Mouse (Mus musculus) frontal cortex, postnatal 25 days (tissue): ENCODE data around the gene Tmed6.
"Not testable (repeated sequence)": the region's sequence is repeated elsewhere in the genome, so short reads cannot be mapped to it uniquely, and the experiment has no call there.

ENCODE experiments used
- DNase-seq, 2 experiments: peaks; one replicate each; pipeline ENCODE4 v3.0.0; 2022; ENCODE audit warnings: low spot score in 2 of 2

Gene Tmed6

DNA sequence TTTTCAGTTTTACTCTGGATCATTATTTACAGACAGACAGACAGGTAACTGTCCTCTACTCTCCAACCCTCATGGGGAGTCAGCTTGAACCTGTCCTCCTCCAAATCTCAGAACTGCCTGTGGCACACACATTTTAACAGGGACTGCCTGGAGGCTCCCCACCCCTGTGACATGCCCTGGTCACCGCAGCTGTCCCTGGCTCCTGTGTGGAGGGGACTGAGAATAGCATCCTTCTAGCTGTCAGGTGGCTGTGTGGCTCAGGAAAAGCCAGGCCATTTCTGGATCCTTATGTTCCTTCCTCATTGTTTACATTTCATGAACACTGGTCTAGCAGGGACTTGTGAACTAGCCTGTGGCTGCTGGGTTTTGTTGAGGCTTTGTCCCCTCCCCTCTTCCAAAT lies 8.7 kb upstream of the Tmed6 start:
- DNase-seq, result no peak

DNA sequence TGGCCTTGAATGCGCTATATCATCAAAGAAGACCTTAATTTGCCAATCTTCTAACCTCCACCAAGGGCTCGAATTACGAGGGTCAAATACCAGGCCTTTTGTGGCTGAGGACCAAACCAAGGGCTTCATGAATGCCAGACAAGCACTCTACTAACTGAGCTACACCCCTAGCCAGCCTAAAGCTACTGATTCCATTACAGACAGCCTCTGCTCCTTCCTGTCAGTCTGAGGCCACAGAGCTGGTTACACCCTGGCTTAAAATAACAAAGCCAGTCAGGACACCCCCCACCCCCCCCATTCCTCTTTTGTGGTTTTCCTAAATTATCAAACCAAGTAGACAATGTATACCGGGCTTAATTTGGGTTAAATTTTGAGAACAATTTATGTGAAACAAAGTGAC lies 8.3 kb upstream of the Tmed6 start:
- DNase-seq, result no peak

DNA sequence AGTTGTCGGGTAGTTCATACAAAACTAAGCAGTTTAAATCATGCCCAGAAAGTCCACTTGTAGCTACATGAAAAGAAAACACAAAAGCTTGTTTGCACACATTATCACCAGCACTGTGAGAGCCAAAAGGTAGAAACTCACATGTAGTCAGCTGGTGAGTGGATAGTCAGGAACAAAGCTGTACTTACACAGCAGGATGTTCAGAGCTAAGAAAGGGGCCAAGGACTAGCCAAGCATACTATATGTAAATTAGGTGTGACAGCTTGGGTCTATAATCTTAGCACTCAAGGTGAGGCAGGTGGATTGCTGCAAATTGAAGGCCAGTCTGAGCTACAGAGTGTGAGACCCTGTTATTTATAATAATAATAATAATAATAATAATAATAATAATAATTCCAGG lies 2.8 kb downstream of the Tmed6 start:
- DNase-seq, result no peak

DNA sequence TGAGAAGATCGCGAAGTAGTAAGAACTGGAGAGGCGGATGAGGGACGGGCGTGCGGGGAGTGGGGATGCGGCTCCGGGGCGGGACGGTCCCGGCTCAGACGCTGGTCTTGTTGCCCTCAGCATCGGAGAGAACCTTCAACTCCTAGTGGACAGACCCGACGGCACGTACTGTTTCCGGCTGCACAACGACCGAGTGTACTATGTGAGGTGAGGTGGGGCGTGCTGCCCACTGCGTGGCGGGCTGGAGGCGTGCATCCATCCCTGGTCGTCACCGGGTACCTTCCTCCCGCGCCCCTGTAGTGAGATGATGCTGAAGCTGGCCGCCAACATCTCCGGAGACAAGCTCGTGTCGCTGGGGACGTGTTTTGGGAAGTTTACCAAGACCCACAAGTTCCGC lies 8.5 kb downstream of the Tmed6 start:
- DNase-seq, result no peak

DNA sequence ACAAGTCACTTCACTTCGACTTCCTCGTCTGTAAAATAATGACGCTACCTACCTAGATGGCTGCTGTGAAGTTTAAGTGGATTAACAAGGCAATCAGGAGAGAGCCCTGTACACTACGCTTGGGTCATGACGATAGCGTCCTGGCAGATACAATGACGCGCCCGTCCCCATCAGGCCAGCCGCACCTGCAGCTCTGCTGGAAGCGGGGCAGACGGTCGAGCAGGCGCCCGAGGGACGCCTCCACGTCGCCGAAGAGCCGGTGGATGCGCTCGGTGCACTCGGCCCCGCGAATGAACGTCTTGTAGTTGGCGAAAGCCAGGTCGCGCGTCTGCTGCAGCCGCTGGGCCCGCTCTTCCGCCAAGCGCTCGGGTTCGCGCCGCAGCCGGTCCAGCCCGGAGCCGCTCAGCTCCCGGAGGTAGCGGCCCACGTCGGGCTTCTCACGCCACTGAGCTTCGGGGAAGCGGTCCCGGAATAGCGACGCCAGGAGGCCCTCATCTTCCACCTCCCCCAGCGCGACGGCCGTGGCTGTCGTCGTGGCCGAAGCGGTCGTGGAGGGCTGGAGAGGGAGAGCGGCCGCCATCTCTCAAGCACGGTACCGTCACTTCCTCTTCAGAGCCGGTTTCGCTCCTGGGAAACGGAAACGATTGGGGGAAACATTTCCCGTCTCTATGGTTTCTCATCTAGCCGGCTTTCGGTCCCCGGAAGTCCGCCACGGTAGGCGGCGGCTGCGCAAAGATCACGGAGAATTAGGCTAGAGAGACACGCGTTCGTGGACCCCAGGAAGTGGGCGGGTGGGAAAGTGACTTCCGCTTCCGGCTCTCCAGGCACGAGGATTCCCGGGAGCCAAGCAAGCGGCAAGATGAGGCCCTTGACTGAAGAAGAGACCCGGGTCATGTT lies 9.1 kb downstream of the Tmed6 start, which contains the start of the genes Cog8 and Nip7:
TSS of gene Cog8 (minus strand) at position 614 of the 897 bp plus-strand sequence.
TSS of gene Nip7 (plus strand) at position 802 of the 897 bp plus-strand sequence.
- DNase-seq, result peak; percentile 89 to 96

DNA sequence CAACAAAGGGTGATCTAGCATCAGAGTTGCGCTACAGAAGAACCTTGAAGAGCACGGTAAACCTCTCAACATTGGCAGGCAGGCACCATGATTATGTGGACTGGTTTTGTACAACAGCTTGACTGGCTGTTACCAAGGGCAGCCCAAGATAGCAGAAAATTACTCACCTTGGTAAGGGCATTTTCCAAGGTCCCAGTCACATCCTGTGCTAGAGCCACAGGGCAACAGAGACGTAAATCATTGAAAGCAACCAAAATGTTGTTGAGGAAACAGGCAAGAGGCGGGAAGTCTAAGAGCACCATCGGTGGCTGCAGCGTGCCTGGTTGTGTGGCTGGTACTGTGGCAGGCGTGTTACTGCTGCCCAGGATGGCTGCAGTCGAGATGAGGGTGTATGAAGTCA lies 13.4 kb downstream of the Tmed6 start:
- no peak for DNase-seq

DNA sequence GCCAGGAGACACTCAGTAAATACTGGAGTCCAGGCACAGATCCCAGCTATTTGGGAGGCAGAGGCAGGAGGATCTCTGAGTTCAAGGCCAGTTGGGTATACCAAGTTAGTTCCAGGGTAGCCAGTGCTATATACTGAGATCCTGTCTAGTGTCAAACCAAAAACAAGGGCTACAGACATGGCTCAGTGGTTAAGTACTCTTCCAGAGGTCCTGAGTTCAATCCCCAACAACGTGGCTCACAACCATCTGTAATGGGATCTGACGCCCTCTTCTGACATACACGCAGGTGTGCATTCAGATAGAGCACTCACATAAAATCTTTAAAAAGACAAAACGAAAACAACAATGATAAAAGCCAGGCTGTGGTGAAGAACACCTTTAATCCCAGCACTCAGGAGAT lies 16.0 kb downstream of the Tmed6 start:
- DNase-seq, result no peak

DNA sequence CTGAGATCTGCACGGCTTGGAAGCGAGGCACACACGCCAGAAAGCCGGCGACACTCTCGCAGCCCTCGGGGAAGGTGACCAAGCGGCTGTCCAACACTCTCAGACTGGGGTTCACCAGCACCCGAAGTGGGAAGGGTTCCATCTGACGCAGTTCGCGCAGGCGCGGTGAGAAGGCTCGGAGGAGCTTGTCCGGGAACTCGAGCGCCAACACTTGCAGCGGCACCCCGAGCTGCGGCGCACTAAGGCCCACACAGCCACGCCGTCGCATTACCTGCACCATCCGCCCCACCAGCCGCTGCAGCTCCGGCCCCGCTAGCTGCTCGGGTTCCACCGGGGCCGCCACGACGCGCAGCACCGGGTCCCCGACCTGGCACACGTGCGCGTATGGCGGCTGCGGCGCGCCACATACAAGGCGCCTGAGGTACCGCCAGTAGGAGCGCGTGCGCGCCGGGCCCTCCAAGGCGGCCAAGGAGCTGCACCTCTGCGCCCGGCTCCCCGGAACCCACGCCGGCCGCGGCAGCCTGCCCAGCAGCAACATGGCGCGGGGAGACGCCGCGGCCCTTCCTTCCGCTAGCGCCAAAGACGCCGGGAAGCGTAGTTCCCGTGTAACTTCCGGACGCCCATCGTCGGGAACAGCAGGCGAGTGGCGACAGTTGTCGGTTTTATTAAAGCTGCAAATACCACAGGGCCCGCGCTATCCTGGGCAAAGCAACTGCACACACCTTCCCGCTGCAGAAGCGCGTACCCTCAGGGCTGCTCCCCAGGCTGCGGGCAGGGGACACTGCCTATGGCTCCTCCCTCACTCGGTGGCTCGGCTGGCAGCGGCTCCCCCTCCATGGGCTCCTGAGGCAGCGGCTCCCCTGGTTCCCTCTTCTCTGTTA lies 17.1 kb downstream of the Tmed6 start, which contains the start of gene Pdf:
TSS of gene Pdf (minus strand) at position 554 of the 881 bp plus-strand sequence.
- peak; percentile 74 to 76 for DNase-seq

DNA sequence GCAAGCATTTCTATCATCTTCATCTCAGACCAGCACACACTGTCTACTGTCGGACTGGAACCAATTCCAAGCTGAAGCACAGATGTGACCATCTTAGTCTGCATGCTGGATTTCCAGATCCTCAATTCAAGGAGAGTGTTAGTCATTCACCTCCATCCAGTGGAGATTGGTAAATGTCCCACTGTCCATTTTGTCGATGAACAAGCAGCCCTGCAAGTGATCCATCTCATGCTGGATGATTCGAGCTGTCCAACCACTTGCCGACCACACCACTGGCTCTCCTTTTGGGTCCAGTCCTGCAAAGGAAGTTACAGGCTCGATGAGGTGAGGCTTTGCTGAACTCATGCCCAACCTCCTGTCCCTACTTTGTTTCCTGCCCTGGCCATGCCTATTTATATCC lies 18.5 kb downstream of the Tmed6 start:
- no peak for DNase-seq

DNA sequence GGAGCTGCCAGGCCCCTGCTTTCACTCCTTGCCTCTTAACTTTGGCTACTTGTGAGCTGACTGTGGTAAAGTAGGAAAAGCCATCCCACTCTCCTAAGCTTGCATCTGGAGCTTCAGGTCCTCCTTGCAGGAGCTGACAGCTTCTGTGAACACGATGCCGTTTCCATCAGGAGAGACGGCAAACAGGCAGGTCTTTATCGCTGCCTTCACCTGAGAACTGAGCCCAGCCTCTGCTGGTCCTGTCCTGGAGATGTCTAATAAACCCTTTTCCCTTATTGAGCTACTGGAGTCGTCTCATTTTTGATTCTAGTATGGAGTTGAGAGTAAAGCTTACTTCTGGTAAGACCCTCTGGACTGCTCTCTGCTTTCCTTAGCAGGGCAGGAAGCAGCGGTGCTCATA lies 20.0 kb downstream of the Tmed6 start:
- no peak for DNase-seq

DNA sequence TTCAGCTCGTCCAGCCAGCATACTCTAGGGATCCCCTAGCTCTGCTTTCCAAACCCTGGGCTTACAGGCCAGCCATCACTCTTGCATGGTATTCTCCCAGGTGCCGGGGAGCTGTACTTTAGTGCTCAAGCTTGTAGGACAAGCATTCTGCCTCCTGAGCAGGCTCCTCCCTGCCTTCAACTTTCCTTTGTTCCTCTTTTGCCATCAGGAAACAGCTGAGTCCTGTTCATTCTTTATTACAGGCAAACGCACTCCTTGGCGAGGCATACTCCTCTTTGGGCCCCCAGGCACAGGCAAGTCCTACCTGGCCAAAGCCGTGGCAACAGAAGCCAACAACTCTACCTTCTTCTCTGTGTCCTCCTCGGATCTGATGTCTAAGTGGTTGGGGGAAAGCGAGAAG lies 24.8 kb downstream of the Tmed6 start:
- no peak for DNase-seq

DNA sequence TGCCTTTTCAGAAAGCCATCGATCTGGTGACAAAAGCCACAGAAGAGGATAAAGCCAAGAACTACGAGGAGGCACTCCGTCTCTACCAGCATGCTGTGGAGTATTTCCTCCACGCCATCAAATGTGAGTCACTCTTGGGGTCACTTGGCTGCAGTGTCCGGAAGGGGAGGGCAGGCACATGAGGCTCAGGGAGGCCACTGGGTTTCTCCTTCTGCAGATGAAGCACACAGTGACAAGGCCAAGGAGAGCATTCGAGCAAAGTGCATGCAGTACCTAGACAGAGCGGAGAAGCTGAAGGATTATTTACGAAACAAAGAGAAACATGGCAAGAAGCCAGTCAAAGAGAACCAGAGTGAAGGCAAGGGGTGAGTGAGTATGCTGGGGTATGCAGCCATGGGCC lies 28.8 kb downstream of the Tmed6 start:
- no peak for DNase-seq

DNA sequence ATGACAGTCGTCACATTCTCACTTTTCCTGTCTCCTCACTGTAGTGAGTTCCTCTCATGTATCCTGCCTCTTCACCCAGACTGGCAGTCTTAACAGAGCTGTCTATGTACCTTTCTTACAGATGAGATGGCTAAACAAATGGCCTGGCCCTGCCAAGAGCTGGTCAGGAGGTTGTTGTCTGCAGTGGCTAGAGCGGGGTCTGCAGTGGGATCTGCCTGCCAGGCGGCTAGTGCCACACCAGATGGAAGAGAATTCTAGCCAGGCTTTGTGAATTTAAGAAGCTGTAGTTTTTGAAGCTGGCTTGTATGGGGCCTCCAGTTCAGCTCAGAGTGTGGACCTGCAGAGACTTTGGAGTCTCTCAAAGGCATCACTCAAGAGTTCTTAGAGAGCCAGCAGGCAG lies 29.8 kb downstream of the Tmed6 start:
- DNase-seq, result no peak

DNA sequence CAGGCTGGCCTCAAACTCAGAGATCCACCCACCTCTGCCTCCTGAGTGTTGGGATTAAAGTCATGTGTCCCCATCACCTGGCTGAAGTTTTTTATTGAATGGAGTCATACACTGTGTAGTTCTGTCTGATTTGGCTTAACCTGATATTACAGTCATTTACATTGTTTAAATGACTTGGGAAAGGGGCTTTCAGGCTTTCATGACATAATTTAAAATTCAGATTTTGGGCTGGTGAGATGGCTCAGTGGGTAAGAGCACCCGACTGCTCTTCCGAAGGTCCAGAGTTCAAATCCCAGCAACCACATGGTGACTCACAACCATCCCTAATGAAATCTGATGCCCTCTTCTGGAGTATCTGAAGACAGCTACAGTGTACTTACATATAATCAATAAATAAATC lies 31.8 kb downstream of the Tmed6 start:
- DNase-seq, result not testable (repeated sequence)

DNA sequence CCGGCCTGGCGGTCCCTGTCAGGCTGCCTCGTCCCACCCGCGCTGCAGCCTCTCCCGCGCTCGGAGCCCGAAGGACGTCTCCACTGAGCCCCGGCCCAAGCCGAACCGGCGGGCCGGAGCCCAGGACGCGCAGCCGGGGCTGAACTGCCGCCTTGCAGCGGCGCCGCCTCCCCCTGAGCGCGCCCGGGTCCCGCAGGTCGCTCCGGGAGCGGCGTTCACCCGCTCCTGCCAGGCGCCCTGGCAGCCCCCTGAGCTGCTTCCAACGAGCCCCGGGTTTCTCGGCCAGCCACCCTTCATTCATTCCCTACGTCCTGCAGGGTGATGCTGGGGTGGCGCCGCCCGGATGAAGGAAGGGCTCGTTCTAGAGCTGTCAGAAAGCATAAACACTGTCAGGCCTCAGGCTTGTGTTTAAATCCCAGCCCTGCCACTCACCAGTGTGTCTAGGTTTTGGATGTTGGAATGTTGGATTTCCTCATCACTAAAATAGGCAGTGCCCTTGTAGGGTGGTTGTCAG lies 33.8 kb downstream of the Tmed6 start:
- DNase-seq, result no peak

DNA sequence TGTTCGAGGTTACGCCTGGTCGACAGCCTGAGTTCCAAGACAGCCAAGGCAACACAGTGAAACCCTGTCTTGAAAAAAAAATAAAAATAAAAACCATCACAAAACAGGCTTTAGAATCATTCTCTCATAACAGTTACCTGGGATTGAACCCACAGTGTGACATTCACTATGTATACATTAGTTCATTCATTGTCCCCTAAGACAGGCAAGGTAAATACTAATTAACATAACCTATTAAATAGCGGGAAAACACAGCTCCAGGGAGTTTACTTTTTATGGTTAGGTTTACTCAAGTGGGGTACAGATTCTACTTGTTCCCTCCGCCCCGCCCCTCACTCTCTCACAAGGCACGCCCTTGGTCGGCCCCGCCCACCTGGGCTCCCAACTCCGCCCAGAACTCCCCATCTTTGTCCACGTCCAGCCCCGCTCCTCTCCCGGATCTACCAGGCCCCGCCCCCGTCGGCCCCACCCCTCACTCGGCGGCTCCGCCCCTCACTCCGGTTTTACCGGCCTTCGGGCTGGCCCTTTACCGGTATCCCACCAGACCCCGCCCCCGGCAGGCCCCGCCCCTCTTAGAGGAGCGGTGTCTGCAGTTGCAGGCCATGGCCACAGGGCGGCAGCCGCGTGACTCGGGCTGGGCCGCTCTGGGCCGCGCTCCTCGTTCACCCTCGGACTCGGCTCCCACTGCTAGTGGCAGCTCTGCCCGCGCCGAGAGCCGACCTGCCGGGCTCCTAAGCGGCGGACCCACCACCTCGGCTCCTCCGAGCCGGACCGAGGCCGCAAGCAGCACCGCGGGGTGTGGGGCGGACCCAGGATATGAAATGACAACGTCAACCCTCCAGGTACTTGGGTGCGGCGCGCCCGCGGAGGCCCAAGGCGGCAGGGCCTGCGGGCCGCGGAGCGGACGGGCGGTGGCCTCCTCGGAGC lies 34.5 kb downstream of the Tmed6 start, which contains the start of gene Vps4a:
TSS of gene Vps4a (plus strand) at position 573 of the 927 bp plus-strand sequence.
- DNase-seq, result peak; percentile 84 to 92

DNA sequence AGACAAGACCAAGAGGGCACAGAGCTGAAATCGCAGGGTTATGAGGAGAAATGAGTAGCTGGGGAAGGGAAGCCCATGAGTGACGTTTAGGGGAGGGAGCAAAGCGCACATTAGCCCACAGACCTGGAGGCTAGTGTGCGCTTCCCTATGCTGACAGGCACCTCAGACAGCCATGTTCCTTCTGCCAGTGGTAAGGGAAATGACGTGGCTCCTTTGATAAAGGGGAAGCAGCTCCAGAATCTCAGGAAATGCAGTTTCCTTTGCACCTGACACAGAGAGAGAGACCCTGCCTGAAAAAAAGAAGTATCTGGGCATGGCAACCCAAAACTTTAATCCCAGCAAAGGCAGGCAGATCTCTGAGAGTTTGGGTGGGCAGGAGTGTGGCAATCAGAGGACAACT lies 35.4 kb downstream of the Tmed6 start:
- DNase-seq, result no peak

DNA sequence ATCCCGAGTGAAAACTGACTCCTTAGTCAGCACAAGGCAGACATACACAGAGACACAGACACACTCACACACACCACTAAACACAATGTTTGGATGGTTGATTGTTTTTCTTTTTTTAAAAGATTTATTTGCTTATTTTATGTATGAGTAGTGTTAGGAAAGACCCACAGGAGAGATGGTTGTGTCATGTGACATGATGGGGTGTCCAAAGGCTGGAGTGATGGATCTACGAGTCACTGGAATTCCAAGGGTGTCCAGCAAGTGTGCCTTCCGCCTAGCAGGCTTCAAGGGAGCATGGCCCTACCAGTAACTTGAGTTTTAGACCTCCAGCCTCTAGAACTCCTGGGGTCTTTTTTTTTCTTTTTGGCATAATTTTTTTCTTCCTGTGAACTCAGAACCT lies 36.1 kb downstream of the Tmed6 start:
- DNase-seq, result no peak

DNA sequence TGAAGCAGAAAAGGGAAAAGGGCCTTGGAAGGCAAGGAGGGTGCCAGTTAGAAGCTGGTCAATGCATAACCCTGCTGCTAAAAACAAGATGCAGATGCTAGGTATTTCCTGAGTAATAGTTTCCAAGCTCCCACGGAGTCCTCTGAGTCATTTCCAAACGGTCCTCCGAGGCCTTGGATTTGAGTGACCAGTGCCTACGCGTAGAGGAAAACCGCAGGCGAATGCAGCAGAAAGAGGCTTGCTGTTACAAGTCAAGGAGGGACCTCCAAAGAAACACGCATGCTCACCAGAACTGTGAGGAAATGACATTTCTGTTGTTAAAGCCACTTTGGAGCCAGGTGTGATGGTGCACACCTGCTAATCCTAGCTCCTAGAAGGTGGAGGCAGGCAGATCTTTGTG lies 42.0 kb downstream of the Tmed6 start:
- DNase-seq, result no peak

DNA sequence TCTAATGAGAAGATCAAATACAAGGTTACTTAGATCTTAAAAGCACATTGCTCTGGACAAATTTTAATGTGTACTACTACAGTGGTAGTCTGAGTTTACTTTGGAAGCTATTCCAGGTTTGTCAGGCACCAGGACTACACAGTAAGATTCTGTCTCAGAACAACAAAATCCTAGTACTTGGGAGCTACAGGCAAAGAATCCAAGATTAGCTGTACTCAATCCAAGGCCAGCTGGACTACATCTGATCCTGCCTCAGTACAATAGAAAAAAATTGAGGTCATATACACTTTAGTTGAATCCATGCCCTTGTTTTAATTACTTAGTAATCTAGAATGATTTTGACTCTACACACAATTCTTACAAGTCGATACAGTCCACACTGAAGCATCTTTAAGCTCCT lies 50.5 kb downstream of the Tmed6 start:
- DNase-seq, result no peak

DNA sequence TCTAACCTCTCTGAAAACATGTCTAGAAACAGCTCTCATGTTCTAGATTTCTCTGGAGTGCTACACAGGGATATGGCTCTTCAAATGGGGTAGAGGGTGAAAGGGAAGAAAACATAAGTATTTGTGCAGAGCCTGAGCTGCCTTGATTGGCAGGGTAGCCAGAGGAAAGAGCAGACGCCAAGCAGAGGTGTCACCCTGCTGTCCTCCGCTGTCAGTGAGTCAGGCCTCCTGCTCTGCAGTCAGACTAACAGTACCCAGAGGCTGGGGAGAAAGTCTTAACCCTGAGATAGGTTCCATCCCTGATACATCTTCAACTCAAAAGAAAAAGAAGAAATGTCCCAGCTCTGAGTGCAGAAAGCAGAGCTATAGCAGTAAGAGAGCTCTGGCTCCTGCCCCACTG lies 52.8 kb downstream of the Tmed6 start:
- no peak for DNase-seq
